Mouse (Mus musculus): Measurements from ENCODE around the gene H2al1d.
"Not testable (repeated sequence)": the region's sequence is repeated elsewhere in the genome, so short reads cannot be mapped to it uniquely, and the experiment has no call there.

Gene H2al1d

GRCm38 (mm10) chrX:11308524-11308923, at the start of gene H2al1d:
H2al1d (plus strand) TSS chrX:11308824.
- not testable (repeated sequence) for DNase-seq (ENCODE audit: low spot score)

DNA sequence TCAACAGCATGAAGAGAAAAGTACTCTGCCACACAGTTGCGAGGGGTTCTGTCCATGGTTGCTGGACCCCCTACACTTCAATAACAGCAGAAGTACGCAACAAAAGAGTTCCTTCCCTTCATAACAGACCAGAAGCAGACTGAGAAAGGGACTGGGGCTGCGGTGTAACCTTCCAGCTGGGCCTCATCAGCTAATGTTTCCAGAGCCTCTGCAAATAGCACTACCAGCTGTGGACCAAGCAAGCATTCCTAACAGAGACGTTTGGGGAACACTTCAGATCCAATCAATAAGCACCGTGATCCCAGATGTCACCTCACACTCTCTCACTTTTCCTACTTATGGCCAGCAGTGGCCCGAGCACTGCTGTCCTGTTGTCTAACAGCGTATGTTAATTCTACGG, 43.7 kb upstream of the H2al1d start:
- DNase-seq (ENCODE audit: low spot score): no peak

GRCm38 (mm10) chrX:11267791-11268190, 40.8 kb upstream of the H2al1d start:
- no peak for DNase-seq (ENCODE audit: low spot score)

DNA sequence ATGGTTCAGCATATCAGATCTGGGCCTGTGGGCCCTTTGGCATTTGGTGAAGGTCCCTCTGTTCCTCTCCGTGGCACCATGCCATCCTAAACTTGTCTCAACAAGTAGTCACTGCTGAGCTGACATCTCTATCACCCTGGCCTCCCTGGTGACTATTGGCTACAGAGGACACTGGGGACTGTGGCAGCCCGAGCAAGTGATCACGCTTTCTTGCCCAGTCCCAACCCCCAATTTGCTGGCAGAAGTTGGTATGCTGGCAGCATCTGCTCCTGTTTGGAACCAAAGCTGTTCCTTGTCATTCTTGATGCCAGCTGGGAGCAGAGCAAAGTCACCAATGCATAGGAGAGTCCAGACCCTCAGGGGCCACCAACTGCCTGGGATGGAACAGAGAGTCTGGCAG, 39.5 kb upstream of the H2al1d start:
- DNase-seq (ENCODE audit: low spot score): no peak

DNA sequence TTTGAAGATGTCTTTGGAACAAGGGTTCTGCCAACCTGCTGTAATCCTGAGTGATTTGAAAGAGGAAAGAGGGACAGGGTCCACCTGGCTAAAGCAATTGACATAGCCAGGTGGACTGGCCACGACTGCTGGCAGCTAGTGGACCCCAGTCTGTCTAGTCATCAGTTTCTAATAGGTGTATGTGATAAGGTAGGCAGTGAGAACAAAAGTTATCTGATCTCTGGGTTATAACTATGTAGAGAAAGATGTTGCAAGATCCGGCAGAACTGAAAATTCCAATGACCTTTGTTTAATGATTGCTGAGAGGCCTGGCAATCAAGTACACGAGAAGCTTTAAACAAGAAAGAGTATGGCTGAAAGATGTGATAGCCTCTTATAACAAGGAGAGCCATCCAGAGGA, 35.4 kb upstream of the H2al1d start:
- no peak for DNase-seq (ENCODE audit: low spot score)

- DNase-seq (ENCODE audit: low spot score): no peak
Measured at GRCm38 (mm10) chrX:11277083-11277482, 31.5 kb upstream of the H2al1d start.

DNA sequence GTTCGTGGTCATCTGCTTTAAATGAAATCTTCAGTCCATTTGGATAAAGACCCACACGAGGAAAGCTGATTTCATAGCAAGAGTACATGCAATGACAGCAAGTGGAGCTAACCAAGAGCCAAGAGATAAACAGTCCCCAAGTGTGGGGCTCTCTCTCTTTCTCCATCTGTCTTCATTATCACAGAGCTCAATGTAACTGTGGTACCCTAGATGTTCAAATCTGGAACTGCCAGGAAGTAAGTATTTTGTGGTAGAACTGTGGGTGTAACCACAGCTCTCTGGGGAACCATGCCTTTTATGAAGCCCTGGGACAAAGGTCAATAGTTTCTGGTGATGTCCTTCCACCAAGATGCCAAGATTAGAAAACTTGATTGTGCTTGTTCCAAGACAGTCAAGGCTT, 27.9 kb upstream of the H2al1d start:
- DNase-seq (ENCODE audit: low spot score): no peak

GRCm38 (mm10) chrX:11288306-11288882, 20.2 kb upstream of the H2al1d start:
- DNase-seq (ENCODE audit: low spot score): no peak

DNA sequence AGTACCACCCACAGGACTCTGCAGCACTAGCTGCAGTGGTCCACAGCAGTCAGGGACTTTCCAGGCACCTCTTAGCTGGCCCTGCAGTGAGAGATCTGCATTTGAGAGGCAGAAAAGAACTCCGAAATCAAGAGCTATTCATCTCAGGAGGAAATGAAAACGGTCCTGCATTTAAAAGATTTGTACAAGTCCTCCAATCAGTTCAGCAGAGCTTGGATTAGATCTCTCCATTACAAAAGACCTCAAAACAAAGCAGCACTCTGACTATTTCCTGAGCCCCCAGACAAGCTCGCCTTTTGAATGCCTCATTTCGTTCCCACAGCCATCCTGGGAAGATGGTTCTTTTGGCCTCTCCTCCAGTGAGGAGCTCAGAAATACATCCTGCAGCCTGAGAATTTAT, 19.4 kb upstream of the H2al1d start:
- no peak for DNase-seq (ENCODE audit: low spot score)

DNA sequence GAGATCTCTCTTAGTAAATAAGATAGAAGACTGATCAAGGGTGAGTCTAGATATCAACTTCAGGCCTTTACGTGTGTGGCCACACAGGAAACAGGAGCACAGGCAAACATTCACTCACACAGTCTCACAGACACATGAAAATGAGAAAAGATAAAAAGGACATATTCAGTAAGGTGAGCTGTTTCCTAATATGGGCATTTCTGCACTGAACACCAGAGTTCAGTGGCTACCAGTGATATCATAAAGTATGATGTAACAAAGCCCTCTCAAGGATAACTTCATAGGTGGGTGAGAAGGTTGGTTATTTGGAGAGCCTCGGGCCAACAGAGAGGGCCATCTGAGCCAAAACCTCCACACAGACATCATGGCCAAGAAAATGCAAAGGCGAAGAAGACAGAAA, 9.7 kb upstream of the H2al1d start, which contains the start of gene H2al1a:
TSS of gene H2al1a (plus strand) at position 301 of the 400 bp plus-strand sequence.
- not testable (repeated sequence) for DNase-seq (ENCODE audit: low spot score)

- DNase-seq (ENCODE audit: low spot score): not testable (repeated sequence)
Measured at GRCm38 (mm10) chrX:11302132-11302531, 6.5 kb upstream of the H2al1d start, which contains the start of gene H2al1b. H2al1b (plus strand) TSS chrX:11302432.

DNA sequence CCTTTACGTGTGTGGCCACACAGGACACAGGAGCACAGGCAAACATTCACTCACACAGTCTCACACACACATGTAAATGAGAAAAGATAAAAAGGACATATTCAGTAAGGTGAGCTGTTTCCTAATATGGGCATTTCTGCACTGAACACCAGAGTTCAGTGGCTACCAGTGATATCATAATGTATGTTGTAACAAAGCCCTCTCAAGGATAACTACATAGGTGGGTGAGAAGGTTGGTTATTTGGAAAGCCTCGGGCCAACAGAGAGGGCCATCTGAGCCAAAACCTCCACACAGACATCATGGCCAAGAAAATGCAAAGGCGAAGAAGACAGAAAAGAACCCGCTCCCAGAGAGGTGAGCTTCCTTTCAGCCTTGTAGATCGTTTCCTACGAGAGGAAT, 3.3 kb upstream of the H2al1d start, which contains the start of gene H2al1c:
TSS of gene H2al1c (plus strand) at position 301 of the 400 bp plus-strand sequence.
- DNase-seq (ENCODE audit: low spot score): not testable (repeated sequence)

- DNase-seq (ENCODE audit: low spot score): not testable (repeated sequence)
Measured at GRCm38 (mm10) chrX:11311634-11312033, 3.0 kb downstream of the H2al1d start, which contains the start of gene H2al1e. H2al1e (plus strand) TSS chrX:11311934.

DNA sequence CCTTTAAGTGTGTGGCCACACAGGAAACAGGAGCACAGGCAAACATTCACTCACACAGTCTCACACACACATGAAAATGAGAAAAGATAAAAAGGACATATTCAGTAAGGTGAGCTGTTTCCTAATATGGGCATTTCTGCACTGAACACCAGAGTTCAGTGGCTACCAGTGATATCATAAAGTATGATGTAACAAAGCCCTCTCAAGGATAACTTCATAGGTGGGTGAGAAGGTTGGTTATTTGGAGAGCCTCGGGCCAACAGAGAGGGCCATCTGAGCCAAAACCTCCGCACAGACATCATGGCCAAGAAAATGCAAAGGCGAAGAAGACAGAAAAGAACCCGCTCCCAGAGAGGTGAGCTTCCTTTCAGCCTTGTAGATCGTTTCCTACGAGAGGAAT, 6.2 kb downstream of the H2al1d start, which contains the start of gene H2al1f:
TSS of gene H2al1f (plus strand) at position 301 of the 400 bp plus-strand sequence.
- DNase-seq (ENCODE audit: low spot score): not testable (repeated sequence)

- not testable (repeated sequence) for DNase-seq (ENCODE audit: low spot score)
Measured at GRCm38 (mm10) chrX:11317956-11318355, 9.3 kb downstream of the H2al1d start, which contains the start of gene H2al1g. H2al1g (plus strand) TSS chrX:11318256.

- not testable (repeated sequence) for DNase-seq (ENCODE audit: low spot score)
Measured at GRCm38 (mm10) chrX:11321192-11321591, 12.6 kb downstream of the H2al1d start, which contains the start of gene H2al1h. H2al1h (plus strand) TSS chrX:11321492.

GRCm38 (mm10) chrX:11324359-11324758, 15.7 kb downstream of the H2al1d start, which contains the start of gene H2al1i:
H2al1i (plus strand) TSS chrX:11324659.
- DNase-seq (ENCODE audit: low spot score): not testable (repeated sequence)

DNA sequence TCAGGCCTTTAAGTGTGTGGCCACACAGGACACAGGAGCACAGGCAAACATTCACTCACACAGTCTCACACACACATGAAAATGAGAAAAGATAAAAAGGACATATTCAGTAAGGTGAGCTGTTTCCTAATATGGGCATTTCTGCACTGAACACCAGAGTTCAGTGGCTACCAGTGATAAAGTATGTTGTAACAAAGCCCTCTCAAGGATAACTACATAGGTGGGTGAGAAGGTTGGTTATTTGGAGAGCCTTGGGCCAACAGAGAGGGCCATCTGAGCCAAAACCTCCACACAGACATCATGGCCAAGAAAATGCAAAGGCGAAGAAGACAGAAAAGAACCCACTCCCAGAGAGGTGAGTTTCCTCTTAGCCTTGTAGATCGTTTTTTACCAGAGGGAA, 18.9 kb downstream of the H2al1d start, which contains the start of gene H2al1j:
TSS of gene H2al1j (plus strand) at position 301 of the 400 bp plus-strand sequence.
- DNase-seq (ENCODE audit: low spot score): not testable (repeated sequence)

GRCm38 (mm10) chrX:11345762-11346161, 37.1 kb downstream of the H2al1d start:
- DNase-seq (ENCODE audit: low spot score): no peak

GRCm38 (mm10) chrX:11346756-11347155, 38.1 kb downstream of the H2al1d start:
- no peak for DNase-seq (ENCODE audit: low spot score)
